Mouse (Mus musculus) layer of hippocampus, adult 2 months (tissue): Measurements from ENCODE around the gene Acmsd. TPM values are rescaled to one million over a fixed set of nuclear protein-coding genes. Genes with fewer than 3 reads are reported as not detected.
A peak's percentile ranks its signal among the peaks of the same experiment; 100 is the strongest.

Experiments
- DNase-seq, 2 experiments: peaks; one replicate each; pipeline ENCODE4 v3.0.0; 2022; ENCODE audit warnings: low spot score in 2 of 2
- H3K27ac ChIP-seq: fragments of 200-600 bp; 2 replicates; pipeline ENCODE4 v1.8.1; 2022
- H3K4me3 ChIP-seq: fragments of 200-600 bp; 2 replicates; pipeline ENCODE4 v1.8.1; 2022; ENCODE audit warnings: mild to moderate bottlenecking
- CTCF ChIP-seq: fragments of 200-600 bp; conservative IDR thresholded peaks from 2 replicates; pipeline ENCODE4 v1.8.1; 2022; ENCODE audit warnings: antibody characterized with exemption, mild to moderate bottlenecking, moderate library complexity
- long read RNA-seq, 2 experiments: library from polyadenylated mRNA; stranded (forward); transcript quantifications; one replicate each; pipeline ENCODE4 v2.0.0; 2021; ENCODE audit warnings: borderline mapping rate in 2 of 2
- total RNA-seq, 2 experiments: library from RNA; stranded (reverse); gene quantifications; 2 replicates each; pipeline ENCODE4 v1.2.3; 2021

The Acmsd gene
- total RNA-seq, result not detected
- long read RNA-seq, experiment 1, result 0 reads
- long read RNA-seq, experiment 2, result 0 reads

DNA sequence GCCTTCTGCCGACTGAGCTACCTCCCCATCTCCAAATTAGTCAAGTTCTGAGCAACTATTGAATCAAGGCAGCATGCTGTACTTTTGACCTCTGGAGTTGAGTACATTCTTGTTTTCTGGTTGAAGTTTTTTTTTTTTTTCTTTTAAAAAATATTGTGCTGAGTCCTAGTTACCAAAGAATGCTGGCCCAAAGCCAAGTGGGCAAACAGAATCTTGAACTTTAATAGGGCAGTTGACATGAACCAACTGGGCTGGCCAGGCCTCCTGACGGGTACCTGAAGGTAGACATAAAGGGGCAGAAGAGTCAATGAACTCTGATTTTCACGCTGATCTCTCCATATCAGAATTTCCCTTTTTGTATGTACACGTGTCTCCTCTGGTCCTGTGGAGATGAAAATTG lies at the start of gene Acmsd:
Acmsd (plus strand) TSS at position 318 of the 400 bp plus-strand sequence.
- no peak for DNase-seq
- TF ChIP-seq CTCF, result no peak
- H3K4me3 ChIP-seq, result no peak within 1 kb of the TSS
- H3K27ac ChIP-seq, result no peak within 1 kb of the TSS

DNA sequence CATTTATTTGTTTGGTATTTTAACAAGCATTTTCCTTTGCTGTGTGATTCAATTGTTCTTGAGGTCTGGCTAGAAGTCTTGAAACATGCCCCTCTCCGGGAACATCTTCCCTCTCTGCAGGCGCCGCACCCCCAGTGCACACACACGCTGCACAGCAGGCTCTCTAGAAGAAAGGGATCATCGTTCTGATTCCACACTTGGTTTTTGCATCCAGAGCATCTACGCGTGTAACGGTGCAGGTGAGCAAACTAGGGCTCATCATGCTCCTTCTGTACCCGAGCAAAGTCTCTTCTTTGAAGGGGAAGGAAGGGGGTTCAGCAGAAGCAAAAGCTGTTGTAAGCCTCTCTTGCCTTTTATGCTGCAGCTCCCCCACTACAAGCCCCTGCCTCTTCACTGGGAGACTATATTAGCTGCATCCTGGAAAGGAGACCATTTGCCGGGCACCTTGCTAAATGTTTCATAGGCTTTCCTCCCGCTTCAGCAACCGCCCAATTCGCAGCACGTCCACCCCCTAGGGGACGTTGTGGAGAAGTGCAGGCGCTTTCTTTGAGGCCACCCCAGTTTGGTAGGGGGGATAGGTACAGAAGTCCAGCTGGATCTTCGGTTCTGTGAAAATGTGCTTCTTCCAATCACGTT lies 49.6 kb upstream of the Acmsd start, which contains the start of gene Tmem163:
Tmem163 (minus strand) TSS at position 51 of the 636 bp plus-strand sequence.
- no peak within 1 kb of the TSS for H3K27ac ChIP-seq

DNA sequence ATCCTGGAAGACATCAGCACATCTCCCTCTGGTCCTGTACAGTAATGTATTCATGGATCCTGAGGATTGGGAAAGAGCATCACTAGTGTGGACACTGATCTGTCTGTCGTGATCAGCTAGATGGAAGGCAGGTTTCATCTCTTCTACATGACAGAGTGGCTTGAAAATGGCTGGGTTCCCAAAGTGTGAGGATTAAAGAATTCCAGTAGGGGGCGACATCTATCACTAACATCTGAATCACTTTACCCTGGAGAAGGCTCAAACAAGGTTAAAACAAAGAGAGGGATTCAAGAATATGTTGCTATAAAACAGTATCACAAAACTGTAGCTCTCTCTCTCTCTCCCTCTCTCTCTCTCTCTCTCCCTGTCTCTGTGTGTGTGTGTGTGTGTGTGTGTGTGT lies 32.7 kb upstream of the Acmsd start:
- Histone ChIP-seq H3K27ac (no peak overlapping the region), H3K4me3 (no peak overlapping the region)
- peak; percentile 31 to 32 for DNase-seq
- TF ChIP-seq CTCF, result peak; percentile 77

More for the DNA sequence above, 49.6 kb upstream of the Acmsd start, which contains the start of gene Tmem163:
- peak; percentile 81 for TF ChIP-seq CTCF
- H3K4me3 ChIP-seq, result peak within 1 kb of the TSS; percentile 56; the same call in 1 of the 2 replicates
- DNase-seq, result peak in 1 of 2 experiments; percentile 28

DNA sequence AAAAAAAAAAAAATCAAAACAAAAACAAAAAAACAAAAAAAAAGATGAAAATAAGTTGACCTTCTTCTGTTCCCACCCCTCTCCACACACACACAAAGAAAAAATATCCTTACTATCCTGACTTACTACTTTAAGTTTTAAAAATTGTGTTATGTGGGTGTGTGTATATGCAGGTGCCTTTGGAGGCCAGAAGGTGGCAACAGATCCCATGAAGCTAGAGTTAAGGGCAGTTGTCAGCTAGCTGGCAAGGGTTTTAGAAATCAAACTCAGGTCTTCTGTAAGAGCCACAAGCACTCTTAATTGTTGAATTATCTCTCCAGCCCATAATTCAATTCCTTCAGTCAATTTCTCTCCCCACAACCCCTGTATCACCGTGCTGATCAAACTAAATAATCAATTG lies 27.0 kb upstream of the Acmsd start:
- TF ChIP-seq CTCF, result peak; percentile 65
- no peak overlapping the region for H3K27ac ChIP-seq
- no peak for DNase-seq
- H3K4me3 ChIP-seq, result no peak overlapping the region

DNA sequence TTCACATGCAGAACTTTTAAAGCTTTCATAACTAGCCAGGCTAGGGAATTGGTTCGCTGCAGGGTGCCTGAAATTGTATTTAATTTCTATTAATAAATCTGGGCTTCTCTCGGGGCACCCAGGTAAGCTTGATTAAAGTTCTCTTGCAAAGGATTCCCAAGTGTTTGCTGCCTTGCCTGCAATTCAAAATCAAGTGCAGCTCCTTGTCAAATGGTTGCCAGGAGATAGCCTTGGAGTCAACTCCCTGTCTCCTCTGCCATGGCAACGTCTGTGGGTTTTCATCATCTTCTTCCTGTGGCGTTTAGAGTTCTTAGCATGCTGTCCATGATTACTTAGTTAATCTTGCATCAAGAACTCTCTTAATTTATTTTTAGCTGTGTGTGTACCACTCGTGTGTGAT lies 22.9 kb upstream of the Acmsd start:
- no peak for TF ChIP-seq CTCF
- H3K4me3 ChIP-seq, result no peak overlapping the region
- no peak for DNase-seq
- no peak overlapping the region for H3K27ac ChIP-seq

DNA sequence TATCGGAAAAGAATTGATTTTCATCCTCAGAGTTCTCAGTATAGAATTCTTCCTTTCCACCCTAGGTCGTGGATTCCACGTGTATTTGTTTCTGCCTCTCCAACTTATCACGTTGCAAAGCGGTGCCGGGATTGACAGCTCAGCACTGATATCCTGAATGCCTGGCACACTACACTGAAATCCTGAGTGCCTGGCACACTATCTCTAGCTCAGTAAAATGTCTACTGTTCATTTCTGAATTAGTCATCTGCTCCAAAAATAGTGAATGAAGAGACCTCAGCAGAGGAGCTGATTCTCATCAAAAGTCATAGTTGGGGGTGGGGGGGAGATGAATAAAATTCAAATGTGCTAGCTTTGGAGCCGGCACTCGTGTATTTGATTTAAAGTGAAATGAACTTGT lies 12.8 kb upstream of the Acmsd start:
- peak; percentile 21 to 81 for DNase-seq
- TF ChIP-seq CTCF, result no peak
- Histone ChIP-seq H3K27ac (no peak overlapping the region), H3K4me3 (no peak overlapping the region)

DNA sequence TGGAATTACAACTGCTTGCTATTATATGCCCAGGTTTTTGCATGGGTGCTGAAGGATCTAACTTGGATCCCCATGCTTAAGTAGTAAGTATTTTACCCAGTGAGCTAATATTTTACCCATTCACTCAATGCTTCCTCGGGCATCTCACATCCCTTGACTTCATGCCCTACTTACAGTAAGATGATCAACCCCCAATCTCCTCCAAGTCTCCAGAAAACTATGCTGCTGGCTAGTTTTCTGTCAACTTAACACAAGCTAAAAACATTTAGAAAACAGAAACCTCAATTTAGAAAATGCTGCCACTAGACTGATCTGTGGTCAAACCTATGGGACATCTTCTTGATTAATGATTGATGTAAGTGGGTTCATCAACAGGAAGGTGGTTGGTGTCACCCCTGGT lies 10.9 kb upstream of the Acmsd start:
- H3K27ac ChIP-seq, result no peak overlapping the region
- H3K4me3 ChIP-seq, result no peak overlapping the region
- DNase-seq, result no peak
- TF ChIP-seq CTCF, result no peak

DNA sequence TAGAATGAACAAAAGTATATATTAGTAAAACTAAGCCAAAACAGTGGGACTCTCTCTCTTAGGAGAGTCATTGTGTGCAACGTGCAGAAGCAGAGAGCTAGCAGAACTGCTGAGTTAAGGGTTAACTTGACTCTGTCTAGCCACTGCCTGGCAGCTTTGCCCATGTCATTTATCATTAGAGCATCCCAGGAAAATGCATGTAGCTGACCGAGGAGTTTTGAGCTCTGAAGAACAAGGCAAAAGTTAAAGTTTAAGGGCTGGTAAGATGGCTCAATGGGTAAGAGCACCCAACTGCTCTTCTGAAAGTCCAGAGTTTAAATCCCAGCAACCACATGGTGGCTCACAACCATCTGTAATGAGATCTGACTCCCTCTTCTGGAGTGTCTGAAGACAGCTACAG lies 5.6 kb upstream of the Acmsd start:
- DNase-seq, result no peak
- no peak for TF ChIP-seq CTCF
- Histone ChIP-seq H3K27ac (no peak overlapping the region), H3K4me3 (no peak overlapping the region)

DNA sequence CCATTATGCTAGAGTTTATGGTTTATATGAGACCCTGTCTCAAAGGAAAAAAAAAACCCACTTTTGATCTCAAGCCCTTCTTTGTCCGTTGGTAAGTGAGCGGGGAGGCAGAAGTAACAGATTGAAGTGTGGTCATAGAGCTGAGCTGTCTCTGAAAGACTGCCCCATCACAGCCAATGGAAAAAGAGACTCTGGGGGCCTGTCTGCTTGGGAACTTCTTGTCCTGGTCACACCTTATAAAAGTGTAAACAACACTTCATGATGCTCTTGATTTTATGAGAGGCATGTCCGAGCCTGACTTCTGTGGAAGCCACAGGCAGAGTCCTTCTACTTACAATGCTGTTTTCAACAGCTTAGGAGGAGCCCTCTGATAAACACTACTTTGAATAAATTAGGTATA lies 1.9 kb downstream of the Acmsd start:
- no peak for TF ChIP-seq CTCF
- no peak overlapping the region for H3K27ac ChIP-seq
- no peak overlapping the region for H3K4me3 ChIP-seq
- no peak for DNase-seq

DNA sequence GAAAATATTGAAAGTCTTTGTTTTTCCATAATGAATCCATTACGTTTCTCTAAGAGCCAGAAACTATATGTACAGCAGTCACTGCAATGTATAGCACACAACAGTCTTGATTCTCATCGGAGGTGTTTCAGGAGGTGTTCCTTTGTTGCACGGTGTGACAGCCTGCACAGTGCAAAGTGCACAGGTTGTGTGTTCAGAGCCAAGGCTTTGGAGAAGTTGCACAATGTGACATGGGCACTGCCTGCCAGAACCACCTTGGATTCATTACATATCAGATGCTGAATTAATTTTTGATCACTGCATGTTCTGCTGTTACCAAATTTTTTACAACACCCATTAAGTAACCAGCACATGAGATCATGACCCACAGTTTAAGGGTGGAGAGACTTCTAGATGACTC lies 3.2 kb downstream of the Acmsd start:
- H3K27ac ChIP-seq, result no peak overlapping the region
- DNase-seq, result no peak
- no peak for TF ChIP-seq CTCF
- no peak overlapping the region for H3K4me3 ChIP-seq

DNA sequence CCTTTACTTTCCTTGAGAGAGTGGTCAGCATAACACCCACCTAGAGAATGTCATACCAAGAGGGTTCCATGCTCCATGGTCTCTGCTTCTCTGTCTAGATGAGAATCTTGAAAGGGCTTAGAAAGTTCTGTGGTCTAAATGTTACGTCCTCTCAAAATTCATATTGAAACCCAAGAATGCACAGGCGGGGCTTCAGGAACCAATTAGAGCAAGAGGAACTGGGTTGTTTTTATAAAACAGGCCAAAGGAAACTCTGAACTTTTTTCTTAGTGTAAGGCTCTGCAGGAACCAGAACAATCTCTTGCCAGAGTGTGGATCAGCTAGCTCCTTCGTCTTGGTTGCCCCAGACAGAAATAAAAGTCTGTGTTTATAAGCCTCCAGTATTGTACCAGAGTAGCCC lies 3.6 kb downstream of the Acmsd start:
- no peak for DNase-seq
- no peak for TF ChIP-seq CTCF
- Histone ChIP-seq H3K27ac (no peak overlapping the region), H3K4me3 (no peak overlapping the region)

DNA sequence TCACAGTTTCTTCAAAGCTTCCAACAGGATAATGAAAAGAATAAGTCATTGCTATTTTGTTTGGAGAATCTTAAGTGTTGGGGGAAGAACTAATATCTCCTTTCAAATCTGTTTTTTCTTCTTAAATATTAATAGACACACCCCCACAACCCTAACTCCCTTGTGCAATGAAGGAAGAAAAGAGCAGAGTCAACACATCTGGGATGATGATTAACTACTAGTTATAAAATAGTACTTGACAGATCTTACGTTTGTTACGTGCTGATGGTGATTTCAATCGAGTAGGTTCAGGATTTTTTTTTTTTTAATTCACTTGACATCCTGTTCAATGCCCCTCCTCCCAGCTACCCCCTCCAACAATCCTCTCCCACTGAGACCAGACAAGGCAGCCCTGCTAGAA lies 6.1 kb downstream of the Acmsd start:
- no peak overlapping the region for H3K27ac ChIP-seq
- TF ChIP-seq CTCF, result no peak
- DNase-seq, result no peak

DNA sequence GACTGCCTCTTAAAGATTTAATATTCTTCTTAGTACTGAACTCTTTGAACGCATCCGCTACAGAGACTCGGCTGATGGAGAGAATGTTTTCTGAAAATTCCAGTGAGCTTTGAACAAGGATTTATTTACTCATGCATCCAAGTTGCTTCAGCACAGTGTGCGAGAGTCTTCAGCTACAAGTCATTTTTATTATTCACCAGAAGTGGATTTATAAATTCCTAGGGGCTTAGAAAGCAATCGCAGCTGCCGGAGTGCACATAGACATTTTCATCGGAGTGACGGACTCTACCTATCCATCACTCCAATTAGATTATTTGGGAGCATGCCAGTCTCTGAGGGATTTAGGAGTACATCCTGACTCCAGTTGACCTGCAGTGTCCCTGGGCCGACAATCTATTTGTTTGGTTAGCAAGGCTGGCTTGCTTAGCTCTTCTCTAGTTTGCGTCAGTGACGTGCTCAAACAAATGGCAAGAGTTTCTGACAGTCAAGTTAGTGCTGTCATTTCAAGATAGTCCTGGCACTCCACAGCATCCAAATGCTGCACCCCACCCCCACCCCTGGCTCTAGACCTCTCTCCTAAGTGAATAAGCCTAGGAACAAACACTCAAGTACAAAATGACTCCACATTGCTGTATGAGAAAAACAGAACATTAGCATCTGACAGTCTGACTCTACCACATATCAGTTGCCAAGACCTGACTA lies 21.3 kb downstream of the Acmsd start:
- DNase-seq, result no peak
- TF ChIP-seq CTCF, result no peak
- no peak overlapping the region for H3K4me3 ChIP-seq

More for the DNA sequence above, 6.1 kb downstream of the Acmsd start:
- no peak overlapping the region for H3K4me3 ChIP-seq

DNA sequence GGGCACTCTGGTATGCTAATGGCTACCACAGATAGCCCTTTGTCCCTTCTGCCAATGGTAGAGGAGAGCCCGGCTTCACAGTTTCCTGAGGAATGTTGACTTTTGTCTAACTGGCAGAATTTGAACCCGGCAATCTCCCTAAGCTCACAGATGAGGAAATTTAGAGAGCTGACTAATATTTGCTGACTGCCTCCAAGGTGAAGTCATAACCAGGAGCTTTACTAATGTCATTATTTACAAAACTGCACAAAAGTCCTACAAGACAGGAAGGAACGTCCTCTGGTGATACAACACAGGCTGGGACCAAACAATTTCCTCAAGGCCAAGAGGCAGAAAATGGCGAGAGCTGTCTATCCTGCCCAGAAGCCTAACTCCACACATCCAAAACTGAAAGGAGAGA lies 26.6 kb downstream of the Acmsd start:
- Histone ChIP-seq H3K27ac (no peak overlapping the region), H3K4me3 (no peak overlapping the region)
- TF ChIP-seq CTCF, result no peak
- no peak for DNase-seq

More for the DNA sequence above, 21.3 kb downstream of the Acmsd start:
- H3K27ac ChIP-seq, result no peak overlapping the region
